Mouse (Mus musculus) lung, embryonic 14.5 days (tissue): ENCODE measurements around the gene Zswim1. TPM values are rescaled to one million over a fixed set of nuclear protein-coding genes. Genes with fewer than 3 reads are reported as not detected.
A peak's percentile ranks its signal among the peaks of the same experiment; 100 is the strongest.

Experiments used
- ATAC-seq: fragments of 200-750 bp; cut with Nextera tagmentation; 2 replicates; pipeline ENCODE4 v1.8.0; 2017; ENCODE audit warnings: mild to moderate bottlenecking, moderate TSS enrichment, moderate library complexity; ENCODE audit not compliant: insufficient read depth
- DNase-seq: peaks from one replicate; pipeline ENCODE4 v3.0.0-alpha.2; 2015
- H3K27ac ChIP-seq: fragments of 300-500 bp; sonication (generic); 2 replicates; pipeline ENCODE4 v1.5.1; 2014; ENCODE audit warnings: low read depth, mild to moderate bottlenecking, moderate library complexity
- H3K27me3 ChIP-seq: fragments of 300-500 bp; sonication (generic); 2 replicates; pipeline ENCODE4 v1.6.1; 2014; ENCODE audit warnings: low read length, control low read depth; ENCODE audit not compliant: insufficient read depth
- H3K36me3 ChIP-seq: fragments of 300-500 bp; sonication (generic); 2 replicates; pipeline ENCODE4 v1.6.1; 2014; ENCODE audit warnings: control low read depth; ENCODE audit not compliant: insufficient read depth
- H3K4me1 ChIP-seq: fragments of 300-500 bp; sonication (generic); 2 replicates; pipeline ENCODE4 v1.6.1; 2014; ENCODE audit warnings: antibody characterized with exemption, control low read depth; ENCODE audit not compliant: insufficient read depth
- H3K4me2 ChIP-seq: fragments of 300-500 bp; sonication (generic); 2 replicates; pipeline ENCODE4 v1.6.1; 2014; ENCODE audit warnings: mild to moderate bottlenecking
- H3K4me3 ChIP-seq: fragments of 300-500 bp; sonication (generic); 2 replicates; pipeline ENCODE4 v1.5.1; 2014; ENCODE audit warnings: low read depth, low read length
- H3K9ac ChIP-seq: fragments of 300-500 bp; sonication (generic); 2 replicates; pipeline ENCODE4 v1.6.1; 2014
- H3K9me3 ChIP-seq: fragments of 300-500 bp; sonication (generic); 2 replicates; pipeline ENCODE4 v1.6.1; 2016; ENCODE audit warnings: low read depth, low read length, control low read depth
- CTCF ChIP-seq: IDR thresholded peaks from 2 replicates; pipeline ENCODE4 v1.5.1; 2016; ENCODE audit warnings: antibody characterized with exemption, low read depth
- WGBS: fragments of 180-500 bp; shearing (Covaris S2); extraction: QIAGEN DNeasy Blood & Tissue Kit; methylation state at CpG from one replicate; pipeline ENCODE4 v1.1.7; 2014; 5-methylcytosine and 5-hydroxymethylcytosine counted together
- polyA plus RNA-seq: library from polyadenylated mRNA; unstranded; fragments of >200 nt; fragmentation: Nextera tagmentation; extraction: Ambion mirVana; gene quantifications from 2 replicates; pipeline ENCODE4 v1.2.1, GENCODE M21; 2014

Zswim1 gene
- polyA plus RNA-seq, 1 experiment from 2014 or later, result 21.1 TPM

GRCm38 (mm10) chr2:164817206-164817605, 5.3 kb upstream of the Zswim1 start:
- DNase-seq, result no peak
- WGBS, result 62% methylated on average over 6 of the region's 6 CpGs
- Histone ChIP-seq H3K4me2 (no peak overlapping the region), H3K27ac (peak overlapping the region; percentile 21; the same call in 1 of the 2 replicates), H3K27me3 (no peaks in the 10 kb centered on the region), H3K9me3 (no peaks in the 10 kb centered on the region), H3K4me1 (peaks cover 6% of the 10 kb centered on the region; the same call in 1 of the 2 replicates), H3K4me3 (no peak overlapping the region), H3K36me3 (no peaks in the 10 kb centered on the region), H3K9ac (no peak overlapping the region)
- no peak for ATAC-seq
- TF ChIP-seq CTCF, result no peak

GRCm38 (mm10) chr2:164817703-164818102, 4.8 kb upstream of the Zswim1 start:
- H3K4me3 ChIP-seq, result no peak overlapping the region
- H3K4me2 ChIP-seq, result no peak overlapping the region
- H3K9me3 ChIP-seq, result no peaks in the 10 kb centered on the region
- H3K27me3 ChIP-seq, result no peaks in the 10 kb centered on the region
- H3K36me3 ChIP-seq, result no peaks in the 10 kb centered on the region
- peak overlapping the region; percentile 21; the same call in 1 of the 2 replicates for H3K27ac ChIP-seq
- WGBS, result 38% methylated on average over 5 of the region's 5 CpGs
- ATAC-seq, result peak; percentile 42
- TF ChIP-seq CTCF, result no peak
- peak; percentile 52 for DNase-seq
- no peak overlapping the region for H3K9ac ChIP-seq
- H3K4me1 ChIP-seq, result peaks cover 6% of the 10 kb centered on the region; the same call in 1 of the 2 replicates

- no peak for DNase-seq
These were observed 1.4 kb upstream of the Zswim1 start for GRCm38 (mm10) chr2:164821060-164821459.

GRCm38 (mm10) chr2:164823181-164823585, 697 bp downstream of the Zswim1 start:
- peak overlapping the region; percentile 87 for H3K27ac ChIP-seq
- H3K4me2 ChIP-seq, result peak overlapping the region; percentile 72
- DNase-seq (peak; percentile 76), ATAC-seq (peak; percentile 77)
- H3K27me3 ChIP-seq, result no peaks in the 10 kb centered on the region
- WGBS, result 2% methylated on average over 10 of the region's 10 CpGs
- H3K9ac ChIP-seq, result peak overlapping the region; percentile 63
- peaks cover under 1% of the 10 kb centered on the region; the same call in 1 of the 2 replicates for H3K4me1 ChIP-seq
- H3K4me3 ChIP-seq, result peak overlapping the region; percentile 80
- TF ChIP-seq CTCF, result peak; percentile 45
- H3K36me3 ChIP-seq, result peaks cover 38% of the 10 kb centered on the region
- H3K9me3 ChIP-seq, result no peaks in the 10 kb centered on the region

More at GRCm38 (mm10) chr2:164821060-164821459, 1.4 kb upstream of the Zswim1 start:
- Histone ChIP-seq H3K36me3 (peaks cover 16% of the 10 kb centered on the region), H3K27me3 (no peaks in the 10 kb centered on the region), H3K27ac (no peak overlapping the region), H3K4me2 (no peak overlapping the region), H3K4me3 (no peak overlapping the region), H3K4me1 (peaks cover 6% of the 10 kb centered on the region; the same call in 1 of the 2 replicates), H3K9ac (no peak overlapping the region), H3K9me3 (no peaks in the 10 kb centered on the region)
- no peak for TF ChIP-seq CTCF
- ATAC-seq, result no peak
- WGBS, result 80% methylated on average over 6 of the region's 6 CpGs

- peak overlapping the region; percentile 80; the same call in 1 of the 2 replicates for H3K4me3 ChIP-seq
- no peak for TF ChIP-seq CTCF
- ATAC-seq (no peak), DNase-seq (no peak)
- H3K27me3 ChIP-seq, result no peaks in the 10 kb centered on the region
- H3K4me1 ChIP-seq, result no peaks in the 10 kb centered on the region
- H3K9me3 ChIP-seq, result no peaks in the 10 kb centered on the region
- H3K4me2 ChIP-seq, result peak overlapping the region; percentile 72
- no peak overlapping the region for H3K27ac ChIP-seq
- no peak overlapping the region for H3K9ac ChIP-seq
- 92% methylated on average over 4 of the region's 4 CpGs for WGBS
- H3K36me3 ChIP-seq, result peaks cover 46% of the 10 kb centered on the region
These were observed 1.5 kb downstream of the Zswim1 start for GRCm38 (mm10) chr2:164823969-164824368.

GRCm38 (mm10) chr2:164825521-164825920, 3.0 kb downstream of the Zswim1 start:
- H3K4me1 ChIP-seq, result no peaks in the 10 kb centered on the region
- H3K4me3 ChIP-seq, result no peak overlapping the region
- 93% methylated on average over 17 of the region's 17 CpGs for WGBS
- ATAC-seq (no peak), DNase-seq (no peak)
- H3K4me2 ChIP-seq, result no peak overlapping the region
- no peaks in the 10 kb centered on the region for H3K9me3 ChIP-seq
- no peak overlapping the region for H3K9ac ChIP-seq
- no peaks in the 10 kb centered on the region for H3K27me3 ChIP-seq
- H3K27ac ChIP-seq, result no peak overlapping the region
- no peak for TF ChIP-seq CTCF
- peaks cover 48% of the 10 kb centered on the region for H3K36me3 ChIP-seq

- no peak for DNase-seq
- Histone ChIP-seq H3K27me3 (no peaks in the 10 kb centered on the region), H3K9me3 (no peaks in the 10 kb centered on the region), H3K9ac (no peak overlapping the region), H3K4me2 (no peak overlapping the region), H3K27ac (no peak overlapping the region), H3K4me1 (0 out of 2 replicates have a peak, but pooled peaks cover under 1% of the 10 kb centered on the region), H3K36me3 (peaks cover 48% of the 10 kb centered on the region), H3K4me3 (no peak overlapping the region)
- WGBS, result 88% methylated on average over 16 of the region's 16 CpGs
- ATAC-seq, result no peak
- TF ChIP-seq CTCF, result no peak
These were observed 4.8 kb downstream of the Zswim1 start for GRCm38 (mm10) chr2:164827146-164827850.
